Mouse (Mus musculus) thymus, postnatal 4 days (tissue): ENCODE measurements around the gene Slc6a21.
A peak's percentile ranks its signal among the peaks of the same experiment; 100 is the strongest.

Experiments used
- DNase-seq: peaks from one replicate; pipeline ENCODE4 v3.0.0; 2021

Gene Slc6a21

DNA sequence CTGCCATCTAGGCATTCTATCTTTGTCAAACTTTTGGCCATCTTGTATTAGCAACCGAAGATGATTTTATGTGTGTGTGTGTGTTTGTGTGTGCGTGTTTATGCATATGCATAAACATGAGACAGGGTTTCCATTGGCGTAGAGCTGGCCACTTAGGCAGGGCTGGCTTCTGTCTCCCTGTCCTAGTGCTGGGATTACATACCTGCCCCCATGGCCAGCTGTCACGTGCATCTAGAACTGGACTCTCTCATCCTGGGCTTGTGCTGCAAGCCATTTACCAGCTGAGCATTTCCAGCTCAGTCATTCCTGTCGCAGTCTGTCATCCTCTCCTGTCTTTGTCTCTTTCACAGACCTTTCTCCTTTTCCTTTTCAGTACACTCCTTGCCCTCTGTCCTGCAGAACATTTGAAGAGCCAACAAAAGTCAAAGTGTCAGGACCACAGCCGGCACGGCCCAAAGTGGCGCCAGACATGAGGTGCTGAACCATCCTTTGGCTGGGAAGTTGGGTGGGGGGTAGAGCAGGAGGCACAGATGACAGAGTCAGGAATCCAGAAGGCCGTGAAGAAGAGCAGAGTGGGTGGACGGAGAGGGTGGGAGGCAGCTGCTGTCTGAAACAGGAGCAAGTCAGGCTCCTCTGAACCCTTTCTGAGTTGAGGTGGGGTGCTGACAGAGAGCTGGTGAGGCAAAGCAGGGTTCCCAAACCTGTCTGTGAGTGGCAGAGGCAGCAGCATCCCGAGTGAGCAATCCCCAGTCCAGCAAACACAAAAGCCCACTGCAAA, 20.1 kb upstream of the Slc6a21 start:
- DNase-seq, result no peak

DNA sequence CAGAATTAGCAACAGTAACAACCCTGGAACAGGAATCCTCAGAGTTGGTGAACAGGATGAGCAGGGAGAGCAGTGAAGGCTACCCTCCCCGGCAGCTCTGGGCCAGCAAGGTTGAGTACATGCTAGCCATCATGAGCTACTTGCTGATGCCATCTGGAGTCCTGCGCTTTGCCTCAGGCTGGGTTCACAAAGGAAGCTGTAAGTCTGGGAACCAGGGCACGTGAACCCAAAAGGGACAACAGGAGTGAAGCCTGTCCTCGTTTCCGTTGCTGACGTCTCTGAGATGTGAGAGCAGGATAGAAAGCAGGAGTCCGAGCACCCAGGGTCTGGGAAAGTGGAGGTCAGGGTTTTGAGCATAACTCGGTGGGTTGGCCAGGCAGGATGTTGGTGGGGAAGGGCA, 18.0 kb upstream of the Slc6a21 start:
- DNase-seq, result no peak

- no peak for DNase-seq
These were observed 15.0 kb upstream of the Slc6a21 start for GRCm38 (mm10) chr7:45262266-45262665.

- no peak for DNase-seq
These were observed 14.2 kb upstream of the Slc6a21 start for GRCm38 (mm10) chr7:45263006-45263607.

DNA sequence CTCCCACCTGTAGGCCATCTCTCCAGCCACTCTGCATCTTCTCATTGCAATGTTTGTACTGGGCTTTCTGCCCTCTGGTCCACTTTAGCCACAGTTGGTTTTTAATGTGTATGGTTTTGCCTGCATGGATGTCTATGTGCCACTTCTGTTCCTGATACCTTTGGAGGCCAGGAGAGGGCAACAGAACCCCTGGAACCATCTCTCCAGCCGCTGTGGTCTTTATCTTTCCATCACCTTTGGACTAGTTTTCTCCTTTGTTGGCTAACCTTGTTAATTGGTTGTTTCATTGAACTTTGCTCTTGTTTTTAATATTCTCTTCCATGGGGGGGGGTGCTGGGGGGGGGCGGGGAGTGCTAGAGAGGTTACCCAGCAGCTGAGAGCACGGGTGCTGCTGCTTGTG, 13.0 kb upstream of the Slc6a21 start:
- DNase-seq, result no peak

DNA sequence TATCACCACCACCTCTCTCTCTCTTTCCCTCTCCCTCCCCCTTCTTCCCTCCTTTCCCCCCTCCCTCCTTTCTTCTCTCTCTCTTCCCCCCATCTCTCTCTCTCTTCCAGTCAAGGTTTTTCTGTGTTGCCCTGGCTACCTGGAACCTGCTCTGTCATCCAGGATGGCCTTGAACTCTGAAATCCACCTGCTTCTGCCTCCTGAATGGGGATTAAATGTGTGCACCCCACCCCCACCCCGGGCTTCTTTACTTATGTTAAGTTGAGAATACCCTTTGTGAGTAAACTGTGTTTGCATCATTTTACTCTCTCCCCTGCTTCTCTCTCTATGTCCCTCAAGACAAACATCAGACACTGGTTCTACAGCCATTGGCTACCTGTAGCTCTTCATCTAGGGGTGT, 11.8 kb upstream of the Slc6a21 start:
- no peak for DNase-seq

- DNase-seq, result no peak
These were observed 4.4 kb upstream of the Slc6a21 start for GRCm38 (mm10) chr7:45272786-45273412.

GRCm38 (mm10) chr7:45273672-45274071, 3.6 kb upstream of the Slc6a21 start:
- DNase-seq, result no peak

- DNase-seq, result no peak
These were observed 9.2 kb downstream of the Slc6a21 start for GRCm38 (mm10) chr7:45286486-45286885.

DNA sequence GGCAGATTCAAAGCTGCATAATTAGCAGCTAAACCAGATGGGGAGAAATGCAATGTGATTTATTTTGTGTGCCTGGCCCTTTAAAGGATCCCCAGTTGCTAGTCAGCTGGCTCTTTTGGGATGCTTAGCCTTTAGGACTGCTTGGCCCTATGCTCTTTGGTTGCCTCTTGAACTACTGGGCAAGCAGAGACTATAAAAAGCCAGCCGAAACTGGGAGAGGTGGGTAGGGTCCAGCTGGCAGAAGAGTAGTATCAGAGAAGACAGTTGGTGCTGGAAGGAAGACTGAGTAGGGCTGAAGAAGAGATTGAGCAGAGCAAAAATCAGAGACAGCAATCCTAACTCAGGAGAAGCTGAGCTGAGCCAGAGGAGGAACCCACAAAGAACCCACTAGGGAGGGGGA, 19.3 kb downstream of the Slc6a21 start:
- DNase-seq, result no peak

- DNase-seq, result no peak
These were observed 20.2 kb downstream of the Slc6a21 start for GRCm38 (mm10) chr7:45297563-45297962.

- peak; percentile 70 for DNase-seq
These were observed 22.4 kb downstream of the Slc6a21 start for GRCm38 (mm10) chr7:45299752-45300151.

- peak; percentile 78 for DNase-seq
These were observed 23.0 kb downstream of the Slc6a21 start for GRCm38 (mm10) chr7:45300270-45300669.

- no peak for DNase-seq
These were observed 25.3 kb downstream of the Slc6a21 start for GRCm38 (mm10) chr7:45302626-45303025.

DNA sequence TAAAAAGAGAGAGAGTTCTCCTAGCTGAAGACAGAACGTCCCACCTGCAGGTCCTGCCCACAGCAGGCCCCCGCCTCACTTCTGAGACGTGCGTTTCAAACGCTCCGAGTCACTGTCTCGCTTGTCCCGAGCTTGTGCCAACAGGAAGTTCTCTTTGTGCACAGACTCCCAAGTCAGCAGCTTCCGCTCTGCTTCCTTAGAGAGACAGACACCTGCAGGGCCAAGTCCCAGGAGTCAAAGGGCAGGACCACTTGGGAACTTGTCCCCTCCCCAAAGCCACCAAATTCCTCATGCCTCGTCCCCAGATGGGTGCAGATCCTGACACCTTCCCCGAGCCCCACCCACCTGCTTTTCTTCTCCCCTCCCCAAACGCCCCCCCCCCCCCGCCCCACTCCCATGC, 27.6 kb downstream of the Slc6a21 start:
- DNase-seq, result peak; percentile 22

GRCm38 (mm10) chr7:45305275-45305674, 28.0 kb downstream of the Slc6a21 start:
- peak; percentile 81 for DNase-seq

DNA sequence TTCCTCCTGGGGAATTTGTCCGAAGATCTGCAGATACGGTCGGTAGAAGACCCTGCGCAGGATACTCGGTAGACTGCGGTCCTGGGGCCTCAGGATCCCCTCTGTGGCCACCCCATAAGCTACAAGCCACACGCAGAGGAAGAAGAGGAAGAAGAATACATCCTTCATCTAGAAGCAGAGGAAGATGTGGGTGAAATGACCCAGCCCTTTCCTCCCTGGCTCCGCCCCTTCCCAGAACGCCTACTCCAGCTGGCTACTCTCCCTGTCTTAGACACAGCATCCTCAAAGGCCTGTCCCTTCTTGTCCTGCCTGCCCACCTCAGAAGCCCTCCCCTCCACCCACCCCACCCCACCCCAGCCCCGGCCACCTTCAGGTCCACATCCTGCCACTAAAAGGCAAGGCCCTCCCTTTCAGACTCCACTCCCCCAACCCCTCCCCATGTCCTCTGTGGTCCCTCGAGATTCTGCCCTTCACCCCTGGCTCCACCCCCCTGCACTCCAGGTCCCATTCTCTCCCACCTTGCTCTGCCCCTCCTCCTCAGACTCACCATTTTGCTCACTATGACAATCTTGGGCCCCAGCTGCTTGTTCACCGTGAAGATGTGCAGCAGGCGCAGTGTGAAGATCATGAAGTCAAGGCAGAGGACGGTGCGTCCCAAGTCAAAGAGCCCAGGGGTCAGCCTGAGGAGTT, 31.4 kb downstream of the Slc6a21 start:
- DNase-seq, result peak; percentile 40

DNA sequence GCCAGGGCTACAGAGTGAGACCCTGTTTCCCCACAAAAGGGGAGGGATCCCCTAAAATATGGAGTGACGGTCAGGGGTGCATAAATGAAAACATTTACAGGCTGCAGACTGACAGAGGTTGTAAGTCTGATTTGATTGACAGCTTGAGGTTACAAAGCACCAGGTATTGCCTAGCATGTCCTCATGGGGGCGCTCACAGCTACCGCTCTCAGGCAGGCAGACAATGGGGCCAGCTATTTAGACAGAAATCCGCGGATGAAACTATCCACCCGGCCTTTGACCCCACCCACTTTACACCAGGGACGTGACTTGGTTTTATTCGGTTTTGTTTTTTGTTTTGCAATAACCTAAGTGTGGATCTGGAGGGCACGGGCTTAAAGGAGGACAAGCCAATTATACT, 32.1 kb downstream of the Slc6a21 start:
- DNase-seq, result peak; percentile 79

- DNase-seq, result no peak
These were observed 34.7 kb downstream of the Slc6a21 start for GRCm38 (mm10) chr7:45312023-45312422.

DNA sequence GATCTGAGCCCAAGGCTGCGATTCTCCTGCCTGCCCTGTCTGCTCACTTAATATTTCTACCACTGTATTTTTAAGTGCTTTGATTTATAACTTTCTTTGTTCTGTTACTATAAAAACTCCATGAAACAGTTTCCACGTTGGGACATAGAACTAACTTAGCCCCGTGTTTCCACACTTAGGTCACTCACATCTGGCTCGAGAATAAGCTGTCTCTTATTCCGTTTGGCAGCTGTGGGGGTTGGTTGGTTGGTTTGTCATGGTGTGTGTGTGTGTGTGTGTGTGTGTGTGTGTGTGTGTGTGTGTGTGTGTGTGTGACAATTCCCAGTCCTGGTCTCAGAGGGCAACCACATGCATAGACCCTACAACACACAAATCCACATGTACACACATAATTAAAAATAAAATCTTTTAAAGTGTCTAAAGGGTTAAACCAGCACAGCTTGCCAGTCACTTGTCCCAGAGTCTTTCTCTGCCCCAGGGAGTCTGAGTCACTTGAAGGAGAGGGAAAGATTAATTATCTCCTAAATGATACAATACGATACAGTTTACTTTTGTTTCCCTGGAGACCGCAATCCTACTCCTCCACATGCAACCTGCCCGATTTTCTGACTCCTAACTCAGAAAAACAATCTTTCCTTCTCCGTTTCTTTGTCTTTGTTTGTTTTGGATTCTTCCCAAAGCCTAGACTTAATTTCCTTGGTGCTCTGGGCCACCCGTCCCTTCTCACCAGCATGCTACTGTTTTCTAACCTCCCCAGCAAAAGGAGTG, 35.6 kb downstream of the Slc6a21 start:
- DNase-seq, result no peak

GRCm38 (mm10) chr7:45313495-45313894, 36.2 kb downstream of the Slc6a21 start:
- DNase-seq, result no peak

- DNase-seq, result no peak
These were observed 37.9 kb downstream of the Slc6a21 start for GRCm38 (mm10) chr7:45315182-45315701.

- DNase-seq, result no peak
These were observed 39.2 kb downstream of the Slc6a21 start for GRCm38 (mm10) chr7:45316536-45316935.
